Mouse (Mus musculus) hindlimb bud, embryonic 11.5 days (tissue): ENCODE results near the gene Tbc1d21.

Experiments used
- DNase-seq: peaks from one replicate; pipeline ENCODE4 v3.0.0-alpha.2; 2012; ENCODE audit warnings: low read depth, low spot score; ENCODE audit errors: extremely low spot score

Gene Tbc1d21

GRCm38 (mm10) chr9:58345963-58346362 lies 24.3 kb downstream of the Tbc1d21 start:
- no peak for DNase-seq

- no peak for DNase-seq
These were observed 28.5 kb downstream of the Tbc1d21 start for GRCm38 (mm10) chr9:58341795-58342194.

GRCm38 (mm10) chr9:58336650-58337281 lies 33.5 kb downstream of the Tbc1d21 start:
- DNase-seq = no peak

- DNase-seq = no peak
These were observed 39.0 kb downstream of the Tbc1d21 start for GRCm38 (mm10) chr9:58331276-58331675.

GRCm38 (mm10) chr9:58330293-58330692 lies 40.0 kb downstream of the Tbc1d21 start:
- DNase-seq = no peak

GRCm38 (mm10) chr9:58327382-58327781 lies 42.9 kb downstream of the Tbc1d21 start:
- DNase-seq = no peak

GRCm38 (mm10) chr9:58326477-58327180 lies 43.6 kb downstream of the Tbc1d21 start:
- DNase-seq = no peak

- no peak for DNase-seq
These were observed 48.6 kb downstream of the Tbc1d21 start for GRCm38 (mm10) chr9:58321681-58322080.

- no peak for DNase-seq
These were observed 51.9 kb downstream of the Tbc1d21 start for GRCm38 (mm10) chr9:58318317-58318716.

GRCm38 (mm10) chr9:58317381-58317780 lies 52.9 kb downstream of the Tbc1d21 start:
- DNase-seq = no peak

- DNase-seq = no peak
These were observed 53.5 kb downstream of the Tbc1d21 start for GRCm38 (mm10) chr9:58316784-58317183.

- DNase-seq = no peak
These were observed 54.4 kb downstream of the Tbc1d21 start for GRCm38 (mm10) chr9:58315850-58316249.

- no peak for DNase-seq
These were observed 55.4 kb downstream of the Tbc1d21 start for GRCm38 (mm10) chr9:58314682-58315360.

GRCm38 (mm10) chr9:58312944-58313359 lies 57.3 kb downstream of the Tbc1d21 start, which contains the start of gene Loxl1:
Gene Loxl1 (minus strand): TSS chr9:58313186.
- DNase-seq = peak; percentile 39

- DNase-seq = no peak
These were observed 57.9 kb downstream of the Tbc1d21 start for GRCm38 (mm10) chr9:58312196-58312943.

GRCm38 (mm10) chr9:58311191-58311910 lies 58.9 kb downstream of the Tbc1d21 start:
- DNase-seq = no peak

GRCm38 (mm10) chr9:58310043-58310660 lies 60.1 kb downstream of the Tbc1d21 start:
- DNase-seq = no peak
